Mouse (Mus musculus): ENCODE measurements around the gene Adgrf2. TPM values are rescaled to one million over a fixed set of nuclear protein-coding genes. Genes with fewer than 3 reads are reported as not detected.

Gene Adgrf2
- total and polyA plus RNA-seq, 2 experiments from 2014 or later, result 0.05 to 0.22 TPM

GRCm38 (mm10) chr17:42710717-42711116 is 31.3 kb downstream of the Adgrf2 start:
- no peak for ATAC-seq (ENCODE audit: low FRiP score)
- 86% methylated on average over 7 of the region's 7 CpGs for WGBS
- Histone ChIP-seq H3K9me3 (ENCODE audit: low read length) (no peaks in the 10 kb centered on the region), H3K36me3 (ENCODE audit: insufficient read depth, low read length) (no peaks in the 10 kb centered on the region), H3K4me3 (ENCODE audit: low read depth, low read length) (no peak overlapping the region), H3K27ac (ENCODE audit: low read depth, low read length) (no peak overlapping the region), H3K4me2 (ENCODE audit: low read depth, low read length, poor library complexity, severe bottlenecking) (no peak overlapping the region), H3K4me1 (ENCODE audit: insufficient read depth, low read length) (no peaks in the 10 kb centered on the region), H3K27me3 (ENCODE audit: insufficient read depth, low read length) (no peaks in the 10 kb centered on the region), H3K9ac (replicated peaks; ENCODE audit: low read length, poor library complexity, severe bottlenecking) (no peak overlapping the region)
- no peak for TF ChIP-seq CTCF (IDR thresholded peaks at IDR 0.05)
- no peak for DNase-seq (ENCODE audit: low spot score)

- Histone ChIP-seq H3K4me3 (ENCODE audit: low read depth, low read length) (no peak overlapping the region), H3K27ac (ENCODE audit: low read depth, low read length) (no peak overlapping the region), H3K4me1 (ENCODE audit: insufficient read depth, low read length) (no peaks in the 10 kb centered on the region), H3K9me3 (ENCODE audit: low read length) (no peaks in the 10 kb centered on the region), H3K4me2 (ENCODE audit: low read depth, low read length, poor library complexity, severe bottlenecking) (no peak overlapping the region), H3K36me3 (ENCODE audit: insufficient read depth, low read length) (no peaks in the 10 kb centered on the region), H3K27me3 (ENCODE audit: insufficient read depth, low read length) (no peaks in the 10 kb centered on the region), H3K9ac (replicated peaks; ENCODE audit: low read length, poor library complexity, severe bottlenecking) (no peak overlapping the region)
- ATAC-seq (ENCODE audit: low FRiP score), result no peak
- no peak for TF ChIP-seq CTCF (IDR thresholded peaks at IDR 0.05)
- DNase-seq (ENCODE audit: low spot score), result no peak
- 86% methylated on average over 4 of the region's 4 CpGs for WGBS
Measured at GRCm38 (mm10) chr17:42705611-42706010, 36.4 kb downstream of the Adgrf2 start.

- DNase-seq (ENCODE audit: low spot score) (no peak), ATAC-seq (ENCODE audit: low FRiP score) (no peak)
- no peak for TF ChIP-seq CTCF (IDR thresholded peaks at IDR 0.05)
- H3K36me3 ChIP-seq (ENCODE audit: insufficient read depth, low read length), result no peaks in the 10 kb centered on the region
- no peaks in the 10 kb centered on the region for H3K27me3 ChIP-seq (ENCODE audit: insufficient read depth, low read length)
- H3K4me3 ChIP-seq (ENCODE audit: low read depth, low read length), result no peak overlapping the region
- 90% methylated on average over 9 of the region's 9 CpGs for WGBS
- H3K9ac ChIP-seq (replicated peaks; ENCODE audit: low read length, poor library complexity, severe bottlenecking), result no peak overlapping the region
- H3K27ac ChIP-seq (ENCODE audit: low read depth, low read length), result no peak overlapping the region
- no peak overlapping the region for H3K4me2 ChIP-seq (ENCODE audit: low read depth, low read length, poor library complexity, severe bottlenecking)
- no peaks in the 10 kb centered on the region for H3K9me3 ChIP-seq (ENCODE audit: low read length)
- no peaks in the 10 kb centered on the region for H3K4me1 ChIP-seq (ENCODE audit: insufficient read depth, low read length)
Measured at GRCm38 (mm10) chr17:42702198-42702597, 39.8 kb downstream of the Adgrf2 start.

- ATAC-seq (ENCODE audit: low FRiP score) (no peak), DNase-seq (ENCODE audit: low spot score) (no peak)
- Histone ChIP-seq H3K4me3 (ENCODE audit: low read depth, low read length) (no peak overlapping the region), H3K36me3 (ENCODE audit: insufficient read depth, low read length) (no peaks in the 10 kb centered on the region), H3K9me3 (ENCODE audit: low read length) (no peaks in the 10 kb centered on the region), H3K27me3 (ENCODE audit: insufficient read depth, low read length) (no peaks in the 10 kb centered on the region), H3K4me1 (ENCODE audit: insufficient read depth, low read length) (no peaks in the 10 kb centered on the region), H3K4me2 (ENCODE audit: low read depth, low read length, poor library complexity, severe bottlenecking) (no peak overlapping the region), H3K27ac (ENCODE audit: low read depth, low read length) (no peak overlapping the region), H3K9ac (replicated peaks; ENCODE audit: low read length, poor library complexity, severe bottlenecking) (no peak overlapping the region)
- 80% methylated on average over 4 of the region's 4 CpGs for WGBS
- no peak for TF ChIP-seq CTCF (IDR thresholded peaks at IDR 0.05)
Measured at GRCm38 (mm10) chr17:42694730-42695129, 47.2 kb downstream of the Adgrf2 start.

- no peak within 1 kb of the TSS for H3K9ac ChIP-seq (replicated peaks; ENCODE audit: low read length, poor library complexity, severe bottlenecking)
- H3K27me3 ChIP-seq (ENCODE audit: insufficient read depth, low read length), result no peaks in the 10 kb centered on the region
- no peak within 1 kb of the TSS for H3K4me3 ChIP-seq (ENCODE audit: low read depth, low read length)
Measured at GRCm38 (mm10) chr17:42692136-42692535, 49.8 kb downstream of the Adgrf2 start, which contains the start of gene Adgrf4. Gene Adgrf4, minus strand, starts transcription at chr17:42692284.

GRCm38 (mm10) chr17:42690531-42690930 is 51.4 kb downstream of the Adgrf2 start:
- Histone ChIP-seq H3K9me3 (ENCODE audit: low read length) (no peaks in the 10 kb centered on the region), H3K36me3 (ENCODE audit: insufficient read depth, low read length) (no peaks in the 10 kb centered on the region), H3K4me2 (ENCODE audit: low read depth, low read length, poor library complexity, severe bottlenecking) (no peak overlapping the region), H3K4me3 (ENCODE audit: low read depth, low read length) (no peak overlapping the region), H3K9ac (replicated peaks; ENCODE audit: low read length, poor library complexity, severe bottlenecking) (no peak overlapping the region), H3K27ac (ENCODE audit: low read depth, low read length) (no peak overlapping the region), H3K27me3 (ENCODE audit: insufficient read depth, low read length) (no peaks in the 10 kb centered on the region), H3K4me1 (ENCODE audit: insufficient read depth, low read length) (no peaks in the 10 kb centered on the region)
- no peak for DNase-seq (ENCODE audit: low spot score)
- 89% methylated on average over 8 of the region's 8 CpGs for WGBS
- ATAC-seq (ENCODE audit: low FRiP score), result no peak
- TF ChIP-seq CTCF (IDR thresholded peaks at IDR 0.05), result no peak

More at GRCm38 (mm10) chr17:42692136-42692535, 49.8 kb downstream of the Adgrf2 start, which contains the start of gene Adgrf4:
- ATAC-seq (ENCODE audit: low FRiP score) (no peak), DNase-seq (ENCODE audit: low spot score) (no peak)
- no peak within 1 kb of the TSS for H3K4me2 ChIP-seq (ENCODE audit: low read depth, low read length, poor library complexity, severe bottlenecking)
- no peaks in the 10 kb centered on the region for H3K9me3 ChIP-seq (ENCODE audit: low read length)
- H3K36me3 ChIP-seq (ENCODE audit: insufficient read depth, low read length), result no peaks in the 10 kb centered on the region
- no peak for TF ChIP-seq CTCF (IDR thresholded peaks at IDR 0.05)
- 91% methylated on average over 10 of the region's 10 CpGs for WGBS
- no peak within 1 kb of the TSS for H3K27ac ChIP-seq (ENCODE audit: low read depth, low read length)
- H3K4me1 ChIP-seq (ENCODE audit: insufficient read depth, low read length), result no peaks in the 10 kb centered on the region

Other genes with a start within 250 kb of the Adgrf2 start
- 0.24 and 0.38 TPM in 2 replicates for gene Opn5, start 130.8 kb downstream of the Adgrf2 start, total RNA-seq (2014; rRNA removed)
- 0.11 TPM in 1 of 2 replicates, not detected in the other for gene Opn5, start 130.8 kb downstream of the Adgrf2 start, polyA plus RNA-seq (2015; fragmentation: Nextera tagmentation; extraction: Ambion mirVana)
- 0.88 and 0.90 TPM in 2 replicates for gene Adgrf4, start 49.9 kb downstream of the Adgrf2 start, total RNA-seq (2014; rRNA removed)
- 0.07 and 0.11 TPM in 2 replicates for gene Adgrf4, start 49.9 kb downstream of the Adgrf2 start, polyA plus RNA-seq (2015; fragmentation: Nextera tagmentation; extraction: Ambion mirVana)
- gene Cd2ap, start 134.5 kb upstream of the Adgrf2 start, total RNA-seq (2014; rRNA removed), result 15.5 and 21.2 TPM in 2 replicates
- 4.5 and 5.9 TPM in 2 replicates for gene Cd2ap, start 134.5 kb upstream of the Adgrf2 start, polyA plus RNA-seq (2015; fragmentation: Nextera tagmentation; extraction: Ambion mirVana)